Mouse (Mus musculus) heart, embryonic 13.5 days (tissue): Measurements from ENCODE around the gene Med4. TPM values are rescaled to one million over a fixed set of nuclear protein-coding genes. Genes with fewer than 3 reads are reported as not detected.

Source experiments
- ATAC-seq: fragments of 200-750 bp; cut with Nextera tagmentation; 2 replicates; pipeline ENCODE4 v1.8.0; 2017; ENCODE audit warnings: moderate TSS enrichment; ENCODE audit not compliant: insufficient number of reproducible peaks, low FRiP score, low TSS enrichment; ENCODE audit errors: extremely low read depth
- H3K27ac ChIP-seq: fragments of 300-500 bp; sonication (generic); replicated peaks from 2 replicates; pipeline ENCODE4 v1.5.1; 2015; ENCODE audit warnings: moderate library complexity, mild to moderate bottlenecking, inconsistent platforms
- H3K27me3 ChIP-seq: fragments of 300-500 bp; sonication (generic); replicated peaks from 2 replicates; pipeline ENCODE4 v1.6.1; 2015; ENCODE audit warnings: mild to moderate bottlenecking, inconsistent platforms
- H3K36me3 ChIP-seq: fragments of 300-500 bp; sonication (generic); 2 replicates; pipeline ENCODE4 v1.6.1; 2015; ENCODE audit warnings: mild to moderate bottlenecking, inconsistent platforms
- H3K4me1 ChIP-seq: fragments of 300-500 bp; sonication (generic); 2 replicates; pipeline ENCODE4 v1.6.1; 2015; ENCODE audit warnings: inconsistent platforms
- H3K4me2 ChIP-seq: fragments of 300-500 bp; sonication (generic); 2 replicates; pipeline ENCODE4 v1.6.1; 2015; ENCODE audit warnings: inconsistent platforms, mild to moderate bottlenecking, moderate library complexity
- H3K4me3 ChIP-seq: fragments of 300-500 bp; sonication (generic); 2 replicates; pipeline ENCODE4 v1.5.1; 2015; ENCODE audit warnings: moderate library complexity, mild to moderate bottlenecking, inconsistent platforms
- H3K9ac ChIP-seq: fragments of 300-500 bp; sonication (generic); 2 replicates; pipeline ENCODE4 v1.6.1; 2015; ENCODE audit warnings: inconsistent platforms, mild to moderate bottlenecking, moderate library complexity
- H3K9me3 ChIP-seq: fragments of 300-500 bp; sonication (generic); 2 replicates; pipeline ENCODE4 v1.6.1; 2016; ENCODE audit warnings: inconsistent platforms
- WGBS: fragments of 180-500 bp; shearing (Covaris S2); methylation state at CpG from one replicate; pipeline ENCODE4 v1.1.7; 2015; ENCODE audit warnings: mixed read lengths; 5-methylcytosine and 5-hydroxymethylcytosine counted together
- polyA plus RNA-seq: library from polyadenylated mRNA; unstranded; fragments of >200 nt; fragmentation: Nextera tagmentation; extraction: Ambion mirVana; gene quantifications from 2 replicates; pipeline ENCODE4 v1.2.1, GENCODE M21; 2015

Med4 gene
- polyA plus RNA-seq, 1 experiment from 2014 or later, result 46.8 TPM

GRCm38 (mm10) chr14:73535641-73536040 is 25.8 kb downstream of the Med4 start:
- no peak overlapping the region for H3K4me3 ChIP-seq
- no peaks in the 10 kb centered on the region for H3K36me3 ChIP-seq
- no peak overlapping the region for H3K27ac ChIP-seq
- ATAC-seq, result no peak
- no peak overlapping the region for H3K4me2 ChIP-seq
- H3K9me3 ChIP-seq, result no peaks in the 10 kb centered on the region
- WGBS, result 78% methylated on average over 2 of the region's 2 CpGs
- H3K4me1 ChIP-seq, result no peaks in the 10 kb centered on the region
- no peak overlapping the region for H3K9ac ChIP-seq
- H3K27me3 ChIP-seq, result peaks cover 40% of the 10 kb centered on the region

- no peaks in the 10 kb centered on the region for H3K36me3 ChIP-seq
- H3K27ac ChIP-seq, result no peak overlapping the region
- H3K9me3 ChIP-seq, result no peaks in the 10 kb centered on the region
- 69% methylated on average over 6 of the region's 6 CpGs for WGBS
- 0 out of 2 replicates have a peak, but pooled peaks cover 10% of the 10 kb centered on the region for H3K27me3 ChIP-seq
- no peak overlapping the region for H3K9ac ChIP-seq
- H3K4me1 ChIP-seq, result no peaks in the 10 kb centered on the region
- no peak overlapping the region for H3K4me2 ChIP-seq
- no peak overlapping the region for H3K4me3 ChIP-seq
- no peak for ATAC-seq
Observed at GRCm38 (mm10) chr14:73543781-73544180, 34.0 kb downstream of the Med4 start.

GRCm38 (mm10) chr14:73547034-73547433 is 37.2 kb downstream of the Med4 start:
- Histone ChIP-seq H3K27ac (no peak overlapping the region), H3K4me1 (no peaks in the 10 kb centered on the region; the same call in 1 of the 2 replicates), H3K27me3 (0 out of 2 replicates have a peak, but pooled peaks cover 8% of the 10 kb centered on the region), H3K9me3 (no peaks in the 10 kb centered on the region), H3K4me2 (no peak overlapping the region), H3K4me3 (no peak overlapping the region), H3K9ac (no peak overlapping the region), H3K36me3 (no peaks in the 10 kb centered on the region)
- 28% methylated on average over 4 of the region's 4 CpGs for WGBS
- ATAC-seq, result no peak

- ATAC-seq, result no peak
- H3K4me3 ChIP-seq, result no peak within 1 kb of the TSS
- H3K27me3 ChIP-seq, result 0 out of 2 replicates have a peak, but pooled peaks cover 8% of the 10 kb centered on the region
- H3K4me2 ChIP-seq, result no peak within 1 kb of the TSS
- no peak within 1 kb of the TSS for H3K9ac ChIP-seq
- no peak within 1 kb of the TSS for H3K27ac ChIP-seq
- H3K9me3 ChIP-seq, result no peaks in the 10 kb centered on the region
- 85% methylated on average over 3 of the region's 3 CpGs for WGBS
- no peaks in the 10 kb centered on the region for H3K36me3 ChIP-seq
- H3K4me1 ChIP-seq, result peaks cover 4% of the 10 kb centered on the region; the same call in 1 of the 2 replicates
Observed at GRCm38 (mm10) chr14:73548051-73548450, 38.2 kb downstream of the Med4 start, which contains the start of gene Nudt15. Nudt15 (minus strand) TSS chr14:73548242.

- H3K4me2 ChIP-seq, result no peak overlapping the region
- H3K4me3 ChIP-seq, result no peak overlapping the region
- 39% methylated on average over 3 of the region's 3 CpGs for WGBS
- peaks cover 20% of the 10 kb centered on the region for H3K4me1 ChIP-seq
- H3K36me3 ChIP-seq, result peaks cover under 1% of the 10 kb centered on the region; the same call in 1 of the 2 replicates
- H3K27me3 ChIP-seq, result 0 out of 2 replicates have a peak, but pooled peaks cover 4% of the 10 kb centered on the region
- H3K9ac ChIP-seq, result no peak overlapping the region
- no peak overlapping the region for H3K27ac ChIP-seq
- ATAC-seq, result no peak
- no peaks in the 10 kb centered on the region for H3K9me3 ChIP-seq
Observed at GRCm38 (mm10) chr14:73550291-73550690, 40.5 kb downstream of the Med4 start.

- Histone ChIP-seq H3K9me3 (no peaks in the 10 kb centered on the region), H3K9ac (no peak overlapping the region), H3K4me1 (peaks cover 20% of the 10 kb centered on the region), H3K4me2 (no peak overlapping the region), H3K27me3 (0 out of 2 replicates have a peak, but pooled peaks cover 1% of the 10 kb centered on the region), H3K4me3 (no peak overlapping the region), H3K27ac (no peak overlapping the region), H3K36me3 (peaks cover 5% of the 10 kb centered on the region)
- WGBS, result 38% methylated on average over 8 of the region's 8 CpGs
- ATAC-seq, result no peak
Observed at GRCm38 (mm10) chr14:73550732-73551131, 40.9 kb downstream of the Med4 start.

GRCm38 (mm10) chr14:73551164-73551563 is 41.3 kb downstream of the Med4 start:
- Histone ChIP-seq H3K4me3 (no peak overlapping the region), H3K9me3 (no peaks in the 10 kb centered on the region), H3K36me3 (peaks cover 10% of the 10 kb centered on the region), H3K9ac (no peak overlapping the region), H3K4me1 (peaks cover 20% of the 10 kb centered on the region), H3K27ac (no peak overlapping the region), H3K4me2 (no peak overlapping the region), H3K27me3 (no peaks in the 10 kb centered on the region)
- ATAC-seq, result no peak
- WGBS, result 70% methylated on average over 6 of the region's 6 CpGs

GRCm38 (mm10) chr14:73552341-73553121 is 42.7 kb downstream of the Med4 start:
- 4% methylated on average over 43 of the region's 61 CpGs for WGBS
- peak; percentile 81 for ATAC-seq
- H3K9me3 ChIP-seq, result no peaks in the 10 kb centered on the region
- no peaks in the 10 kb centered on the region for H3K27me3 ChIP-seq
- H3K4me3 ChIP-seq, result peak overlapping the region; percentile 90
- H3K36me3 ChIP-seq, result peaks cover 19% of the 10 kb centered on the region
- peak overlapping the region; percentile 73 for H3K4me2 ChIP-seq
- H3K9ac ChIP-seq, result peak overlapping the region; percentile 97
- H3K4me1 ChIP-seq, result peaks cover 20% of the 10 kb centered on the region
- H3K27ac ChIP-seq, result peak overlapping the region; percentile 88

- Histone ChIP-seq H3K4me3 (peak overlapping the region; percentile 90), H3K27ac (peak overlapping the region; percentile 88), H3K4me1 (peaks cover 20% of the 10 kb centered on the region), H3K36me3 (peaks cover 19% of the 10 kb centered on the region), H3K27me3 (no peaks in the 10 kb centered on the region), H3K9me3 (no peaks in the 10 kb centered on the region), H3K9ac (peak overlapping the region; percentile 97), H3K4me2 (peak overlapping the region; percentile 73)
- WGBS, result 1% methylated on average over 10 of the region's 10 CpGs
- no peak for ATAC-seq
Observed at GRCm38 (mm10) chr14:73553122-73553696, 43.4 kb downstream of the Med4 start.
